In the genomic region with DNA sequence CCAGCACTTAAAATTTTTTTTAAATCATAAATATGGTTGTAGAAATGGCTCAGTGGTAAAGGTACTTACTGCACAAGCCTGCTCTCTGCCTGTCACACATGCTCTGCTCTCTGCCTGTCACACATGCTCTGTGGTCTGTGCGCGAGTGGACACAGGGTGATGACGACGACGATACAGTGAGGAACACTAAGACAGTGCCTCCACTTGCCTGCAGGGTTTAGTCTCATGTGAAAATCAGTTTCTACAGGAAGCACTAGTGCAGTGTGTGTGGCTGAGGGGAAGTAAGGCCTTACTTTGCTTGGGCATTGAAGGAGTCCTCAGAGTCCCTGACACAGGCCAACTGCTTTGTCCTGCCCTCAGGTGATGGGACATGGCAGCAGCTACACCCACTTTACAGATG, we compare ENCODE assay signal across 26 mouse cellular contexts. TPM values are rescaled to one million over a fixed set of nuclear protein-coding genes. Genes with fewer than 3 reads are reported as not detected.
"Had no signal": no experiment of that assay in that cellular context is flagged by ENCODE, and none has a peak within 500 bp of the region (broad histone marks: within the 10 kb centered on the region; RNA-seq: fewer than 3 reads in every experiment).

No protein-coding gene starts in this region.

- DNase-seq: kidney, adult 2 months; kidney, postnatal 10 days; kidney, postnatal 36 days; left cerebral cortex, postnatal 4 days; liver, postnatal 0 days; lung, embryonic 14.5 days; lung, postnatal 36 days; midbrain, embryonic 14.5 days; right cerebral cortex, adult 18-20 months; right cerebral cortex, postnatal 14 days; right cerebral cortex, postnatal 4 days; thymus, adult 2 months; thymus, postnatal 14 days; thymus, postnatal 4 days had no signal

- H3K4me2 ChIP-seq: kidney, embryonic 15.5 days; limb, embryonic 12.5 days; limb, embryonic 15.5 days; liver, embryonic 11.5 days; lung, embryonic 14.5 days; midbrain, embryonic 11.5 days; neural tube, embryonic 12.5 days; neural tube, embryonic 15.5 days had no signal

- H3K27ac ChIP-seq: kidney, embryonic 15.5 days; limb, embryonic 12.5 days; limb, embryonic 15.5 days; liver, embryonic 14.5 days; neural tube, embryonic 12.5 days; neural tube, embryonic 15.5 days; stomach, postnatal 0 days had no signal

- H3K9me3 ChIP-seq: kidney, embryonic 15.5 days; limb, embryonic 12.5 days; limb, embryonic 15.5 days; neural tube, embryonic 12.5 days; neural tube, embryonic 15.5 days had no signal

- H3K9ac ChIP-seq: kidney, embryonic 15.5 days; limb, embryonic 12.5 days; limb, embryonic 15.5 days; liver, embryonic 14.5 days; liver, postnatal 0 days; lung, embryonic 14.5 days; neural tube, embryonic 12.5 days; neural tube, embryonic 15.5 days had no signal

- H3K36me3 ChIP-seq: kidney, embryonic 15.5 days; limb, embryonic 12.5 days; neural tube, embryonic 12.5 days; neural tube, embryonic 15.5 days had no signal

- H3K4me3 ChIP-seq: kidney, embryonic 15.5 days; limb, embryonic 12.5 days; limb, embryonic 15.5 days; neural tube, embryonic 12.5 days; neural tube, embryonic 15.5 days had no signal

- ATAC-seq: liver, postnatal 0 days; lung, postnatal 0 days had no signal

- H3K27me3 ChIP-seq: kidney, embryonic 15.5 days; limb, embryonic 12.5 days; limb, embryonic 15.5 days; neural tube, embryonic 12.5 days; neural tube, embryonic 15.5 days had no signal

- H3K4me1 ChIP-seq: limb, embryonic 12.5 days; limb, embryonic 15.5 days; neural tube, embryonic 12.5 days; neural tube, embryonic 15.5 days had no signal

RNA-seq across cellular contexts. Expression of a gene that starts 27.0 kb away (rescaled TPM):
- total RNA-seq: megakaryocyte-erythroid progenitor cell, adult 5-6 weeks had no signal
- polyA plus RNA-seq: liver, postnatal 0 days had no signal

RNA-seq across cellular contexts. Expression of a gene that starts 30.9 kb away (rescaled TPM):
- total RNA-seq: midbrain, postnatal 0 days had no signal
- polyA plus RNA-seq: midbrain, embryonic 14.5 days; midbrain, postnatal 0 days; thymus, adult 2 months had no signal
